Mouse (Mus musculus): ENCODE results near the gene Vinac1.

- TF ChIP-seq CTCF (IDR thresholded peaks at IDR 0.05; ENCODE audit: extremely low read depth, insufficient read length, insufficient replicate concordance, low read depth, low read length) (no peak), POLR2A (IDR thresholded peaks at IDR 0.05; ENCODE audit: low read depth, low read length) (no peak)
These were observed 46.2 kb upstream of the Vinac1 start for GRCm38 (mm10) chr2:129093926-129094724.

Measured in small intestine, adult 2 months (tissue).